Mouse (Mus musculus) heart, embryonic 16.5 days (tissue): Measurements from ENCODE around the gene Kin. TPM values are rescaled to one million over a fixed set of nuclear protein-coding genes. Genes with fewer than 3 reads are reported as not detected.

Experiments used
- ATAC-seq: fragments of 200-750 bp; cut with Nextera tagmentation; replicated peaks from 2 replicates; pipeline ENCODE4 v1.8.0; 2017; ENCODE audit warnings: moderate number of reproducible peaks; ENCODE audit not compliant: insufficient read depth, low FRiP score; ENCODE audit errors: extremely low read depth
- H3K27ac ChIP-seq: fragments of 300-500 bp; sonication (generic); 2 replicates; pipeline ENCODE4 v1.5.1; 2014; ENCODE audit warnings: mild to moderate bottlenecking, low read length, control low read depth, moderate library complexity
- H3K27me3 ChIP-seq: fragments of 300-500 bp; sonication (generic); 2 replicates; pipeline ENCODE4 v1.6.1; 2014; ENCODE audit warnings: low read length, mixed read lengths; ENCODE audit not compliant: control insufficient read depth, insufficient read depth
- H3K36me3 ChIP-seq: fragments of 300-500 bp; sonication (generic); 2 replicates; pipeline ENCODE4 v1.6.1; 2014; ENCODE audit not compliant: control insufficient read depth, insufficient read depth
- H3K4me1 ChIP-seq: fragments of 300-500 bp; sonication (generic); 2 replicates; pipeline ENCODE4 v1.6.1; 2014; ENCODE audit warnings: low read length, mixed read lengths; ENCODE audit not compliant: control insufficient read depth, insufficient read depth
- H3K4me2 ChIP-seq: fragments of 300-500 bp; sonication (generic); 2 replicates; pipeline ENCODE4 v1.6.1; 2014; ENCODE audit warnings: low read depth, mild to moderate bottlenecking, control low read depth, low read length
- H3K4me3 ChIP-seq: fragments of 300-500 bp; sonication (generic); 2 replicates; pipeline ENCODE4 v1.5.1; 2014; ENCODE audit warnings: mild to moderate bottlenecking, control low read depth, low read length
- H3K9ac ChIP-seq: fragments of 300-500 bp; sonication (generic); 2 replicates; pipeline ENCODE4 v1.6.1; 2014; ENCODE audit warnings: low read length, control low read depth
- H3K9me3 ChIP-seq: fragments of 300-500 bp; sonication (generic); replicated peaks from 2 replicates; pipeline ENCODE4 v1.6.1; 2016; ENCODE audit warnings: low read length; ENCODE audit not compliant: control insufficient read depth
- WGBS: fragments of 180-500 bp; shearing (Covaris S2); extraction: QIAGEN DNeasy Blood & Tissue Kit; methylation state at CpG from one replicate; pipeline ENCODE4 v1.1.7; 2014; 5-methylcytosine and 5-hydroxymethylcytosine counted together
- polyA plus RNA-seq: library from polyadenylated mRNA; unstranded; fragments of >200 nt; fragmentation: Nextera tagmentation; extraction: Ambion mirVana; gene quantifications from 2 replicates; pipeline ENCODE4 v1.2.1, GENCODE M21; 2015

Kin gene
- polyA plus RNA-seq = 21.3 and 22.5 TPM in 2 replicates

DNA sequence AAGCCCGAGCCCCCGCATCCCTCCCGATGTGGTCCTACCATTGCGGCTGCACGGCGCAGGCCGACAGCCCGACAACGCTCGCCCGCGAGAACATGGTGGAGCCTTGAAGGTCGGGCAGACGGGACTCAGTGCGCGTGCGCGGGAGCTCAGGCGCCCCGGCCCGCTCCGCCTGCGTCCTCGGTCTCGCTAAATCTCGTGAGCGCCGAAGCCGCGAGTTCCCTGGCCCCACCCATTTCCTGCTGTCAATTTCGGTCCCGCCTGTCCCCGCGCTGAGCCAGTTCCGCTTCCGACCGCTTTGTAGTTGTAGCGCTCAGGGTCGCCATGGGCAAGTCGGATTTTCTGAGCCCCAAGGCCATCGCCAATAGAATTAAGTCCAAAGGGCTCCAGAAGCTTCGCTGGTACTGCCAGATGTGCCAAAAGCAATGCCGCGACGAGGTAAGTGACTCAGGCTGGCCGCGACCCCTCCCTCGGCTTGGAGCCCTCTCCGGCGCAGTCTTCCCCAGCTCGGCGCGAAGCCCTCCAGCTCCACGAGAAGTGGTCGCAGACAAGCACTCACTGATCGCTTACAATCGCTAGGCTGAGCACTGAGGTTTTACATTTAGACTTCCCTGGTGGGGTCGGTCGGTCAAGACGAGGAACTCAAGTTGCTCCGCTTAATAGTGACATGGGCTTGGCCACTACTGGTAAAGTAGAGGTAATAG is at the start of gene Kin, which contains the start of gene Atp5c1:
Kin (plus strand) TSS at position 284 of the 701 bp plus-strand sequence.
Atp5c1 (minus strand) TSS at position 201 of the 701 bp plus-strand sequence.
- Histone ChIP-seq H3K36me3 (peaks cover 3% of the 10 kb centered on the region; the same call in 1 of the 2 replicates), H3K9ac (peak within 1 kb of the TSS; percentile 99), H3K27me3 (no peaks in the 10 kb centered on the region), H3K4me1 (peaks cover 38% of the 10 kb centered on the region), H3K4me2 (peak within 1 kb of the TSS; percentile 87), H3K4me3 (peak within 1 kb of the TSS; percentile 87), H3K27ac (peak within 1 kb of the TSS; percentile 96), H3K9me3 (no peaks in the 10 kb centered on the region)
- under 1% methylated on average over 61 of the region's 61 CpGs for WGBS
- ATAC-seq = peak; percentile 97

GRCm38 (mm10) chr2:10033684-10034083 is 46.7 kb upstream of the Kin start:
- H3K9ac ChIP-seq = no peak overlapping the region
- no peaks in the 10 kb centered on the region for H3K27me3 ChIP-seq
- 56% methylated on average over 4 of the region's 4 CpGs for WGBS
- no peak overlapping the region for H3K4me3 ChIP-seq
- H3K4me2 ChIP-seq = no peak overlapping the region
- no peak overlapping the region for H3K27ac ChIP-seq
- H3K4me1 ChIP-seq = no peaks in the 10 kb centered on the region
- no peak for ATAC-seq
- H3K36me3 ChIP-seq = no peaks in the 10 kb centered on the region
- no peaks in the 10 kb centered on the region for H3K9me3 ChIP-seq

- Histone ChIP-seq H3K36me3 (0 out of 2 replicates have a peak, but pooled peaks cover 1% of the 10 kb centered on the region), H3K27me3 (no peaks in the 10 kb centered on the region), H3K9ac (no peak overlapping the region), H3K27ac (no peak overlapping the region), H3K4me2 (no peak overlapping the region), H3K9me3 (no peaks in the 10 kb centered on the region), H3K4me3 (no peak overlapping the region), H3K4me1 (no peaks in the 10 kb centered on the region)
- no peak for ATAC-seq
- WGBS = 78% methylated on average over 3 of the region's 3 CpGs
Measured at GRCm38 (mm10) chr2:10034976-10035375, 45.4 kb upstream of the Kin start.

GRCm38 (mm10) chr2:10047758-10048436 is 32.5 kb upstream of the Kin start:
- ATAC-seq = peak; percentile 68
- H3K4me3 ChIP-seq = peak overlapping the region; percentile 94

GRCm38 (mm10) chr2:10048461-10048860 is 31.9 kb upstream of the Kin start, which contains the start of gene Taf3:
Gene Taf3, minus strand, starts transcription at chr2:10048596.
- Histone ChIP-seq H3K9me3 (no peaks in the 10 kb centered on the region), H3K27ac (peak within 1 kb of the TSS; percentile 11)

More at GRCm38 (mm10) chr2:10047758-10048436, 32.5 kb upstream of the Kin start:
- H3K36me3 ChIP-seq = no peaks in the 10 kb centered on the region
- peak overlapping the region; percentile 80 for H3K4me2 ChIP-seq
- no peaks in the 10 kb centered on the region for H3K27me3 ChIP-seq
- H3K27ac ChIP-seq = peak overlapping the region; percentile 11
- under 1% methylated on average over 47 of the region's 47 CpGs for WGBS
- no peaks in the 10 kb centered on the region for H3K9me3 ChIP-seq
- H3K9ac ChIP-seq = peak overlapping the region; percentile 92
- peaks cover 10% of the 10 kb centered on the region for H3K4me1 ChIP-seq

GRCm38 (mm10) chr2:10049456-10049855 is 30.9 kb upstream of the Kin start:
- Histone ChIP-seq H3K36me3 (peaks cover 7% of the 10 kb centered on the region), H3K4me3 (peak overlapping the region; percentile 94; the same call in 1 of the 2 replicates), H3K27ac (no peak overlapping the region), H3K4me1 (peaks cover 10% of the 10 kb centered on the region), H3K27me3 (no peaks in the 10 kb centered on the region), H3K9ac (peak overlapping the region; percentile 46; the same call in 1 of the 2 replicates), H3K4me2 (peak overlapping the region; percentile 71), H3K9me3 (no peaks in the 10 kb centered on the region)
- ATAC-seq = no peak
- WGBS = 18% methylated on average over 10 of the region's 10 CpGs

More at GRCm38 (mm10) chr2:10048461-10048860, 31.9 kb upstream of the Kin start, which contains the start of gene Taf3:
- Histone ChIP-seq H3K4me2 (peak within 1 kb of the TSS; percentile 80), H3K4me1 (peaks cover 10% of the 10 kb centered on the region), H3K27me3 (no peaks in the 10 kb centered on the region), H3K9ac (peak within 1 kb of the TSS; percentile 92), H3K36me3 (no peaks in the 10 kb centered on the region), H3K4me3 (peak within 1 kb of the TSS; percentile 94)
- ATAC-seq = peak; percentile 93
- under 1% methylated on average over 36 of the region's 36 CpGs for WGBS

DNA sequence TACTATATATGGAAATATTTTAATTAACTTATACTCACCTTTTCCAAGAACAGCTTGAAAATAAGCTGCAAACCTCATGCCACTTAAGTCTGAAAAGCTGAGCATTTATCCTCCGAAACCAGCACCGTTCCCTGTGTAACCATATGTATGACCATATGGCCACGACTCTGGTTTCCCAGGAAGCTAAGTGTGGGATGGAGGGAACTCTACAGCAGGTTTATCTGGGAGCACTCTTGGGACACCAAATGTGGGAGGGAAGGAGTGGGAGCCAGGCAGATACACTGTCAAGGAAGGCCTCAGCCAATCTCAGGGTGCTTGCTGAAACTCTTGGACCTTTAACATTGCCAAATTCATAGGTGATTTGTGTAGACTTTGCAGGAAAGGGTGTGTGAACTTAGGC is 29.5 kb upstream of the Kin start:
- no peaks in the 10 kb centered on the region for H3K27me3 ChIP-seq
- H3K36me3 ChIP-seq = peaks cover 20% of the 10 kb centered on the region
- no peak for ATAC-seq
- no peak overlapping the region for H3K4me3 ChIP-seq
- peaks cover 10% of the 10 kb centered on the region for H3K4me1 ChIP-seq
- H3K4me2 ChIP-seq = no peak overlapping the region
- no peak overlapping the region for H3K27ac ChIP-seq
- H3K9me3 ChIP-seq = no peaks in the 10 kb centered on the region
- WGBS = 89% methylated on average over 3 of the region's 3 CpGs
- no peak overlapping the region for H3K9ac ChIP-seq

GRCm38 (mm10) chr2:10051996-10052395 is 28.4 kb upstream of the Kin start:
- ATAC-seq = no peak

DNA sequence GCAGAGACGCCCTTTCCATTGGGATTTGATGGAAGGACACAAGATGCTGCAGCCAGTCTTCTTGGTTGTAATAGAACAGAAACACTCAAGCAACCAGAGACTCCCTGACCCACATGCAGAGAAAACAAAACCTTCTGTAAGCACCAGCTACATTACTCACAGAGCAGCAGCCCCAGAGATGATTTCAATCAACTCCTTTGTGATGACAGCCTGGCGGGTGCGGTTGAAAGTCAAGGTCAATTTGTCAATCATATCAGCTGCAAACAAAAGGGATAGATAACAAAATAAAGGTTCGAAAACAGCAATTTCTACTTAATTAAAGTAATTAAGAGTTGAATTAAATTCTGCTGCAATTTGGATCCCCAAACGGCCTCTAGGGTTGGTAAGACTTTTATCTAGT is 21.6 kb upstream of the Kin start:
- Histone ChIP-seq H3K4me2 (no peak overlapping the region), H3K36me3 (peaks cover 74% of the 10 kb centered on the region), H3K9ac (no peak overlapping the region), H3K27ac (no peak overlapping the region), H3K9me3 (no peaks in the 10 kb centered on the region), H3K4me1 (peaks cover 9% of the 10 kb centered on the region), H3K4me3 (no peak overlapping the region), H3K27me3 (no peaks in the 10 kb centered on the region)
- 78% methylated on average over 5 of the region's 5 CpGs for WGBS
- no peak for ATAC-seq

More at GRCm38 (mm10) chr2:10051996-10052395, 28.4 kb upstream of the Kin start:
- Histone ChIP-seq H3K9ac (no peak overlapping the region), H3K4me2 (no peak overlapping the region), H3K36me3 (peaks cover 28% of the 10 kb centered on the region), H3K27me3 (no peaks in the 10 kb centered on the region), H3K27ac (no peak overlapping the region), H3K4me3 (no peak overlapping the region), H3K9me3 (no peaks in the 10 kb centered on the region), H3K4me1 (peaks cover 10% of the 10 kb centered on the region)
- 81% methylated on average over 1 of the region's 1 CpGs for WGBS
